Mouse (Mus musculus) intestine, embryonic 16.5 days (tissue): ENCODE measurements at regions not wholly inside any gene's neighbourhood (a gene's known extent, or its start where the extent isn't known, plus 50 kb on each side); places are given as distances from the start of the nearest gene placed in this dataset.

Experiments
- ATAC-seq: fragments of 200-750 bp; cut with Nextera tagmentation; 2 replicates; pipeline ENCODE4 v1.8.0; 2017; ENCODE audit warnings: moderate TSS enrichment, moderate library complexity
- H3K27ac ChIP-seq: fragments of 300-500 bp; sonication (generic); 2 replicates; pipeline ENCODE4 v1.5.1; 2014; ENCODE audit warnings: mild to moderate bottlenecking, low read length
- H3K27me3 ChIP-seq: fragments of 300-500 bp; sonication (generic); replicated peaks from 2 replicates; pipeline ENCODE4 v1.6.1; 2014; ENCODE audit warnings: low read length, control low read depth, mixed read lengths; ENCODE audit not compliant: control insufficient read depth, insufficient read depth
- H3K36me3 ChIP-seq: fragments of 300-500 bp; sonication (generic); 2 replicates; pipeline ENCODE4 v1.6.1; 2014; ENCODE audit warnings: low read length, control low read depth; ENCODE audit not compliant: control insufficient read depth, insufficient read depth
- H3K4me1 ChIP-seq: fragments of 300-500 bp; sonication (generic); 2 replicates; pipeline ENCODE4 v1.6.1; 2014; ENCODE audit warnings: low read length, control low read depth, mixed read lengths; ENCODE audit not compliant: control insufficient read depth, insufficient read depth
- H3K4me2 ChIP-seq: fragments of 300-500 bp; sonication (generic); 2 replicates; pipeline ENCODE4 v1.6.1; 2014; ENCODE audit warnings: low read depth, low read length, control low read depth
- H3K4me3 ChIP-seq: fragments of 300-500 bp; sonication (generic); 2 replicates; pipeline ENCODE4 v1.5.1; 2014; ENCODE audit warnings: mild to moderate bottlenecking, low read length
- H3K9ac ChIP-seq: fragments of 300-500 bp; sonication (generic); 2 replicates; pipeline ENCODE4 v1.6.1; 2014; ENCODE audit warnings: low read depth, low read length
- H3K9me3 ChIP-seq: fragments of 300-500 bp; sonication (generic); 2 replicates; pipeline ENCODE4 v1.6.1; 2016; ENCODE audit warnings: low read length, control low read depth; ENCODE audit not compliant: control insufficient read depth
- WGBS: fragments of 180-500 bp; shearing (Covaris S2); extraction: QIAGEN DNeasy Blood & Tissue Kit; methylation state at CpG from one replicate; pipeline ENCODE4 v1.1.7; 2014; 5-methylcytosine and 5-hydroxymethylcytosine counted together

DNA sequence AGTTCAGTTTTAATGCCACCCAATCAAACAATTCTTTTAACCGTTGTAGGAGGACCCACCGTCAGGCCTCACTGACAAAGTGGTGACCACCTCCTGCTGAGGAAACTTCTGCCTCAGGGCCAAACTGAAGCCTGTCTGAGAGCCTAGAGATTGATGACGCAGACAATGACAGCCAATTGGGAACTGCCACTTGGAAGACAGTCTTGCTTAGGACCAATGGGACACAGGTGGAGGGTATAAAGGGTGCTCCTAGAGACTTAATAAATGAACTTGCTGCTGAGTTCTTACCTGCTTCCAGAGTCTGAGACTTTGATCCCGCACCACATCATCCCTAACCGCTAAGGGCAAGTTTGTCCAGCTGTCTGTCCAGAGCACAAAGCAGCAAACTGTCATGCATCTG is 80.0 kb downstream of the Tbx4 start:
- 84% methylated on average over 5 of the region's 5 CpGs for WGBS
- Histone ChIP-seq H3K4me3 (no peak overlapping the region), H3K9me3 (no peaks in the 10 kb centered on the region), H3K36me3 (no peaks in the 10 kb centered on the region), H3K27me3 (no peaks in the 10 kb centered on the region), H3K9ac (no peak overlapping the region), H3K4me1 (no peaks in the 10 kb centered on the region), H3K27ac (no peak overlapping the region), H3K4me2 (no peak overlapping the region)
- no peak for ATAC-seq

GRCm38 (mm10) chr11:85970287-85970686 is 84.1 kb downstream of the Tbx4 start:
- Histone ChIP-seq H3K27ac (no peak overlapping the region), H3K4me3 (no peak overlapping the region), H3K9ac (no peak overlapping the region), H3K9me3 (no peaks in the 10 kb centered on the region), H3K27me3 (no peaks in the 10 kb centered on the region), H3K4me2 (no peak overlapping the region), H3K36me3 (no peaks in the 10 kb centered on the region), H3K4me1 (no peaks in the 10 kb centered on the region; the same call in 1 of the 2 replicates)
- 61% methylated on average over 2 of the region's 2 CpGs for WGBS
- no peak for ATAC-seq

GRCm38 (mm10) chr11:85972385-85972784 is 86.2 kb downstream of the Tbx4 start:
- Histone ChIP-seq H3K4me3 (no peak overlapping the region), H3K4me2 (no peak overlapping the region), H3K4me1 (no peaks in the 10 kb centered on the region; the same call in 1 of the 2 replicates), H3K27ac (no peak overlapping the region), H3K36me3 (no peaks in the 10 kb centered on the region), H3K9ac (no peak overlapping the region), H3K9me3 (no peaks in the 10 kb centered on the region), H3K27me3 (no peaks in the 10 kb centered on the region)
- WGBS = 23% methylated on average over 7 of the region's 7 CpGs
- ATAC-seq = 0 out of 2 replicates have a peak, but pooled peaks have one; percentile 46

DNA sequence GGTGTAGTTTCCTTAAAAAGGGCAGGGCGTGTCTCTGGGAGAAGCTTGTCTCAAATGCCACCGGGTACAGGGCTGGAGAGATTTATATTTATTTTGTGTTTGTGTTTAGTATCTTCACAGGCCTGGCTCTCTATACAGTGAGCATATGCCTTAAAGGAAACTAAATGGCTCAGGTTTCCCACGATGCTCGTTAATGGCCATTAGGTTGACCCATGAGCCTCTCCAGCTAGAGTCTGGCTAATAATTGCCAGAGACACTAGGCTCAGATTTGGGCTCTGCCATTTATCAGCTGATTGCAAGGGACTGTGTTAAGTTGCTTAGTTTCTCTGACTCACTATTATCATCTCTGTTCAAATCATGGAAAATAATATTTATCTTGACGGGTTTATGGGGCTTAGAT is 87.5 kb downstream of the Tbx4 start:
- no peak overlapping the region for H3K27ac ChIP-seq
- H3K9ac ChIP-seq = no peak overlapping the region
- H3K4me1 ChIP-seq = no peaks in the 10 kb centered on the region; the same call in 1 of the 2 replicates
- no peaks in the 10 kb centered on the region for H3K9me3 ChIP-seq
- no peaks in the 10 kb centered on the region for H3K36me3 ChIP-seq
- ATAC-seq = peak; percentile 78
- H3K27me3 ChIP-seq = no peaks in the 10 kb centered on the region
- WGBS = 37% methylated on average over 5 of the region's 5 CpGs
- no peak overlapping the region for H3K4me3 ChIP-seq
- no peak overlapping the region for H3K4me2 ChIP-seq

- Histone ChIP-seq H3K9me3 (no peaks in the 10 kb centered on the region), H3K9ac (no peak overlapping the region), H3K27me3 (no peaks in the 10 kb centered on the region), H3K4me1 (no peaks in the 10 kb centered on the region; the same call in 1 of the 2 replicates), H3K4me3 (no peak overlapping the region), H3K27ac (no peak overlapping the region), H3K4me2 (no peak overlapping the region), H3K36me3 (no peaks in the 10 kb centered on the region)
- 65% methylated on average over 18 of the region's 18 CpGs for WGBS
- ATAC-seq = no peak
Measured at GRCm38 (mm10) chr11:85976693-85977434, 90.6 kb downstream of the Tbx4 start.

DNA sequence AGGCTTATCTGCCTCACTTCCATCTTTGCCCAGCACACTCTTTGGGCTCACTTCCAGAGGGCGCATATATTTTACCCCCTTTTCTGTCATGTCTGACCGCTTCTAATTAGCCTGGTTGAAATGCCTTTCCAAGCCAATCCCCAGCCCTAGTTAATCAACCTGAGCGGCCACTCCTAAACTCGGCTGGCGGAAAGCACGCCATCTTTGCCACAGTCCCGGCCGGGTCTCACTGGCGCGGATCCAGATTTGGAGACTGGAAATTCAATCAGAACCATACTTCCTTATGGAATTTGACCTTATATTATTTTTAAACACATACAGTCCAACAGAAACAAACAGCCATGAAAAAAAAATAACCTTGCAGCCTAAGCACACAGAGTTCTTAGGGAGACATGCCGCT is 94.2 kb downstream of the Tbx4 start:
- H3K9ac ChIP-seq = no peak overlapping the region
- H3K4me2 ChIP-seq = no peak overlapping the region
- H3K9me3 ChIP-seq = no peaks in the 10 kb centered on the region
- 84% methylated on average over 11 of the region's 11 CpGs for WGBS
- no peak overlapping the region for H3K4me3 ChIP-seq
- H3K27ac ChIP-seq = no peak overlapping the region
- no peaks in the 10 kb centered on the region for H3K36me3 ChIP-seq
- no peak for ATAC-seq
- H3K27me3 ChIP-seq = no peaks in the 10 kb centered on the region
- H3K4me1 ChIP-seq = no peaks in the 10 kb centered on the region

- H3K4me1 ChIP-seq = no peaks in the 10 kb centered on the region
- 85% methylated on average over 4 of the region's 4 CpGs for WGBS
- H3K36me3 ChIP-seq = no peaks in the 10 kb centered on the region
- H3K27ac ChIP-seq = no peak overlapping the region
- no peak overlapping the region for H3K9ac ChIP-seq
- ATAC-seq = no peak
- no peak overlapping the region for H3K4me2 ChIP-seq
- no peaks in the 10 kb centered on the region for H3K9me3 ChIP-seq
- no peaks in the 10 kb centered on the region for H3K27me3 ChIP-seq
- no peak overlapping the region for H3K4me3 ChIP-seq
Measured at GRCm38 (mm10) chr11:85981561-85981960, 95.3 kb downstream of the Tbx4 start.

DNA sequence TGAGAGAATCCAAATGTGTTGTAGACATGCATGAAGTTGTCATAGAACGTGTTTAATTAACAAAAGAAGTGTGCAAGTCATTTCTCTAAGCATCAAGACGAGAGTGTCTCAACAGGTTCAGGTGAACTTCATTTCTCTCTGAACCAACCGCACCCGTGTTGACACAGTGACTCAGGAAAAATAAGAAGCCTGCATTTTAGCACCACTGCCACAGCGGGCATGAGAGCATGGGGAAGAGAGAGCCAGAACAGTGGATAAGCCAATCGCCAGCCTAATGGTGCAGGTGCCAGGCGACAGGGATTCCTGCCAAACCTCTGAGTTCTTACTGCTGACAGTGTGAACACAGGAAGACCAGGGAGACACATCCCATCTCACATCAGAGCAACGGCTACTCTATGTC is 100.1 kb downstream of the Tbx4 start:
- 0 out of 2 replicates have a peak, but pooled peaks cover 5% of the 10 kb centered on the region for H3K27me3 ChIP-seq
- ATAC-seq = no peak
- H3K9ac ChIP-seq = no peak overlapping the region
- H3K9me3 ChIP-seq = no peaks in the 10 kb centered on the region
- H3K36me3 ChIP-seq = no peaks in the 10 kb centered on the region
- 65% methylated on average over 8 of the region's 8 CpGs for WGBS
- H3K27ac ChIP-seq = no peak overlapping the region
- H3K4me2 ChIP-seq = no peak overlapping the region
- no peaks in the 10 kb centered on the region; the same call in 1 of the 2 replicates for H3K4me1 ChIP-seq
- no peak overlapping the region for H3K4me3 ChIP-seq

DNA sequence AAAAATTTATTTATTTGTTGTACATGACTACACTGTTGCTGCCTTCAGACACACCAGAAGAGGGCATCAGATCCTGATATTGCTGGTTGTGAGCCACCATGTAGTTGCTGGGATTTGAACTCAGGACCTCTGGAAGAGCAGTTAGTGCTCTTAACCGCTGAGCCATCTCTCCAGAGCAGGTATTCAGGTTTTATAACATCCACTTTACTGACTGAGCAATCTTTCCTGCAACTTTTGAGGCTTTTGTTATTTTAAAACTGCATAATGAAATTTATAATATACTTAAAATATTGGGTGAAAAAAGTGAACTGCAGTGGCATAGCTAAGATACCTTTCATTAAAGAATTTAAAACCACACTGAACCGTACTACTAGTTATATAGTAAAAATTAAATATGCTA is 101.0 kb downstream of the Tbx4 start:
- H3K4me3 ChIP-seq = no peak overlapping the region
- H3K4me2 ChIP-seq = no peak overlapping the region
- no peak overlapping the region for H3K9ac ChIP-seq
- H3K4me1 ChIP-seq = no peaks in the 10 kb centered on the region; the same call in 1 of the 2 replicates
- H3K36me3 ChIP-seq = no peaks in the 10 kb centered on the region
- WGBS = 93% methylated on average over 2 of the region's 2 CpGs
- ATAC-seq = no peak
- 0 out of 2 replicates have a peak, but pooled peaks cover 6% of the 10 kb centered on the region for H3K27me3 ChIP-seq
- no peaks in the 10 kb centered on the region for H3K9me3 ChIP-seq
- H3K27ac ChIP-seq = no peak overlapping the region
